Mouse (Mus musculus) hindbrain, embryonic 14.5 days (tissue): Measurements from ENCODE around the gene Apool. TPM values are rescaled to one million over a fixed set of nuclear protein-coding genes. Genes with fewer than 3 reads are reported as not detected.
"Not testable (repeated sequence)": the region's sequence is repeated elsewhere in the genome, so short reads cannot be mapped to it uniquely, and the experiment has no call there.

Source experiments
- ATAC-seq: fragments of 200-750 bp; cut with Nextera tagmentation; 2 replicates; pipeline ENCODE4 v1.8.0; 2017; ENCODE audit warnings: moderate number of reproducible peaks, mild to moderate bottlenecking, moderate TSS enrichment, moderate library complexity; ENCODE audit not compliant: low FRiP score
- DNase-seq: peaks from one replicate; pipeline ENCODE4 v3.0.0-alpha.2; 2015; ENCODE audit warnings: low spot score
- H3K27ac ChIP-seq: fragments of 300-500 bp; sonication (generic); 2 replicates; pipeline ENCODE4 v1.5.1; 2014; ENCODE audit warnings: mild to moderate bottlenecking, moderate library complexity
- H3K27me3 ChIP-seq: fragments of 300-500 bp; sonication (generic); 2 replicates; pipeline ENCODE4 v1.6.1; 2014; ENCODE audit warnings: mild to moderate bottlenecking, low read length, mixed read lengths; ENCODE audit not compliant: control insufficient read depth, insufficient read depth
- H3K36me3 ChIP-seq: fragments of 300-500 bp; sonication (generic); replicated peaks from 2 replicates; pipeline ENCODE4 v1.6.1; 2014; ENCODE audit not compliant: control insufficient read depth, insufficient read depth
- H3K4me1 ChIP-seq: fragments of 300-500 bp; sonication (generic); replicated peaks from 2 replicates; pipeline ENCODE4 v1.6.1; 2014; ENCODE audit warnings: antibody characterized with exemption, low read length, mixed read lengths; ENCODE audit not compliant: control insufficient read depth, insufficient read depth
- H3K4me2 ChIP-seq: fragments of 300-500 bp; sonication (generic); replicated peaks from 2 replicates; pipeline ENCODE4 v1.6.1; 2014; ENCODE audit warnings: mild to moderate bottlenecking, moderate library complexity
- H3K4me3 ChIP-seq: fragments of 300-500 bp; sonication (generic); replicated peaks from 2 replicates; pipeline ENCODE4 v1.5.1; 2014; ENCODE audit warnings: mild to moderate bottlenecking, low read length
- H3K9ac ChIP-seq: fragments of 300-500 bp; sonication (generic); 2 replicates; pipeline ENCODE4 v1.6.1; 2014
- H3K9me3 ChIP-seq: fragments of 300-500 bp; sonication (generic); 2 replicates; pipeline ENCODE4 v1.6.1; 2016; ENCODE audit warnings: low read length; ENCODE audit not compliant: control insufficient read depth
- WGBS: fragments of 180-500 bp; shearing (Covaris S2); extraction: QIAGEN DNeasy Blood & Tissue Kit; methylation state at CpG from one replicate; pipeline ENCODE4 v1.1.7; 2014; 5-methylcytosine and 5-hydroxymethylcytosine counted together
- polyA plus RNA-seq: library from polyadenylated mRNA; unstranded; fragments of >200 nt; fragmentation: Nextera tagmentation; extraction: Ambion mirVana; gene quantifications from 2 replicates; pipeline ENCODE4 v1.2.1, GENCODE M21; 2014

The Apool gene
- polyA plus RNA-seq, 1 experiment from 2014 or later, result 19.1 TPM

DNA sequence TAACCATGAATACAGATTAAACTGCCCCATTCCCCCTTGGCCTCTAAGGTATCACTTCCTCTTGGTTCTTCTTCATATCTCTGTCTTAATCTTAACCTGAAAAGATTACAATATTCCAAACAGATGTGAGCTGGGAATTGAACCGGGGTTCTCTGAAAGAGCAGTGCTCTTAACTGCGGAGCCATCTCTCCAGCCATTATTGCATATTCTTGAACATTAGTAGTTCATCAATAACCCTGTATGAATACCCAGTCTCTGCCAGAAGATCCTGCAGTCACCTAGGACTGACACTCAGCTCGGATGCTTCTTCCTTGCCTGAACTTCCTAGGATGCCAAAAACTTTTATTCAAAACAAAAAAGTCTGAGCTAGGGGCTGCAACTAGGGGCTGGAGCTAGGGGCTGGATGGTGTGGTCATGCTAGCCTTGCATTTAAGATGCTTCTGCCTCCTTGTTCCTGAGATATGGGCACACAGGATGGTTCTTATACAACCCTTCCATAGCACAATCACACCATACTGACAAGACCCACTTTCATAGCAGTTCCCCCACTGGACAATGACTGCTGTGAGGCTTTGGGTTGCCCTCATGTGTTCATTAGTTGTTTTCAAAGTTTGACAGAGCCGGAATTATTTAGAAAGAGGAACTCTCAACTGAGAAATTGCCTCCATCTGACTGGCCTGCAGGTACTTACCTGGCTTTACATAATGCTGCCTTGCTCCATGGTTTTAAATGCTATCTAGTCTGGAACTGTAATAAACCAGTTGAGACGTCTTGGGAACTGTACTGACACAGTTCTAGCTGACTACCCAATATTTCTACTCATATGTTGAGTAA lies 59.7 kb downstream of the Apool start:
- H3K4me1 ChIP-seq, H3K4me3 ChIP-seq, H3K36me3 ChIP-seq, H3K27ac ChIP-seq, H3K4me2 ChIP-seq, H3K27me3 ChIP-seq, H3K9me3 ChIP-seq, H3K9ac ChIP-seq: not testable (repeated sequence)
- WGBS, result 87% methylated on average over 5 of the region's 5 CpGs
- DNase-seq (peak; percentile 45), ATAC-seq (peak; percentile 100)

DNA sequence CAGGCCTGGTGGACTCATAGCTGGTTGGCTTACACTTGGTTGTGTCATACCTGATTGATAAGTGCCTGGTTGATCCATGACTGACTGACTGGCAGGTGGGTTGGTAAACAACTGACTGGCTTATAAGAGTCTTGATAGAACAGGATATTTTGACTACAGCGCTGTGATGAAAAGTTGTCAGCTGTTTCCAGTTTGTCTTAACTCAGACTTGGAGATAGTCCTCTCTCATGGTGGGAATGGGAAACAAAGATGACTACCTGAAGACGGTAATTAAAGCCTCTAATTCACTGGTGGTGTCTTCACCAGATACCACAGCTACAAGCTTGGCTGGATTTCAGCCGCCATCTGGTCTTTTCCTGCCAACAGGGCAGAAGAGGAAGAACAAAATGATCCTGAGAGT lies 95.5 kb downstream of the Apool start, which contains the start of gene Satl1:
TSS of gene Satl1 (minus strand) at position 101 of the 400 bp plus-strand sequence.
- Histone ChIP-seq H3K9me3 (no peaks in the 10 kb centered on the region), H3K4me2 (no peak within 1 kb of the TSS), H3K36me3 (no peaks in the 10 kb centered on the region), H3K4me3 (no peak within 1 kb of the TSS), H3K4me1 (no peaks in the 10 kb centered on the region), H3K9ac (no peak within 1 kb of the TSS), H3K27me3 (no peaks in the 10 kb centered on the region), H3K27ac (no peak within 1 kb of the TSS)
- no peak for DNase-seq
- 91% methylated on average over 3 of the region's 3 CpGs for WGBS
- ATAC-seq, result no peak

DNA sequence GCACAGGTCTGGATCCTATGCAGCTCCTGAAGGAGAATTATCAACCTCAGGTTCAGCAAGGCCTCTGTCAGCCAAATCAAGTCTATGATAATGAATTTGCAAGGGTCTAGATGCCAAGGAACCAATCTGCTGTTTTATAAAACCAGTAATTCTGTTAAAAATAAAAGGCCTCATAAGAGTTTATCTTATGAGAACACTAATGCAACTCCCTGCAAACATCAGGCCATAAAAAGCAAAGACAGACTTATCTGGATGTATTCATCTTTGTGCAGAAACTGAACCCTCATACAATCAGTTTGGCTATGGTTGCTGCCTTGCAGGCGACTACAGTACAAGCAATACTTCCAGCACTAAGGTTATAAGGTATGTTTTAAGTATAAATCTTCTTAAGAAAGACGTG lies 101.2 kb downstream of the Apool start:
- Histone ChIP-seq H3K27ac (no peak overlapping the region), H3K4me2 (no peak overlapping the region), H3K9ac (no peak overlapping the region), H3K36me3 (no peaks in the 10 kb centered on the region), H3K27me3 (no peaks in the 10 kb centered on the region), H3K9me3 (no peaks in the 10 kb centered on the region), H3K4me1 (no peaks in the 10 kb centered on the region), H3K4me3 (no peak overlapping the region)
- ATAC-seq, result no peak
- no peak for DNase-seq
- WGBS, result 75% methylated on average over 2 of the region's 2 CpGs

Other genes with a start within 250 kb of the Apool start
- gene 4933403O08Rik, start 72.3 kb upstream of the Apool start, polyA plus RNA-seq, result 0.35 and 0.47 TPM in 2 replicates
- gene Satl1, start 95.4 kb downstream of the Apool start, polyA plus RNA-seq, result not detected in 2 replicates
- 0.20 TPM in 1 of 2 replicates, not detected in the other for gene 2010106E10Rik, start 183.9 kb downstream of the Apool start, polyA plus RNA-seq